Mouse (Mus musculus) thymus, adult 2 months (tissue): ENCODE measurements around the gene Mgat3.

ENCODE experiments used
- CTCF ChIP-seq: fragments of 200-500 bp; IDR thresholded peaks from 2 replicates; pipeline ENCODE4 v1.5.1; 2012; ENCODE audit warnings: mild to moderate bottlenecking, control low read depth, low read length, moderate library complexity, borderline replicate concordance; ENCODE audit not compliant: control insufficient read depth, poor library complexity, insufficient read depth; ENCODE audit errors: extremely low read depth
- POLR2A ChIP-seq: fragments of 200-500 bp; IDR thresholded peaks from 2 replicates; pipeline ENCODE4 v1.6.1; 2012; ENCODE audit warnings: mild to moderate bottlenecking, low read length, control low read depth, moderate library complexity; ENCODE audit not compliant: control insufficient read depth, poor library complexity, insufficient read depth; ENCODE audit errors: extremely low read depth

- TF ChIP-seq CTCF (no peak), POLR2A (no peak)
Measured at GRCm38 (mm10) chr15:80221031-80221430, 47.5 kb downstream of the Mgat3 start.
